Mouse (Mus musculus) neutrophil, adult 5-6 weeks (primary cell): ENCODE results near the gene Abcd1. TPM values are rescaled to one million over a fixed set of nuclear protein-coding genes. Genes with fewer than 3 reads are reported as not detected.
"Not testable (repeated sequence)": the region's sequence is repeated elsewhere in the genome, so short reads cannot be mapped to it uniquely, and the experiment has no call there.

Experiments
- ATAC-seq: fragments of 151-379, 151-347 bp; 2 replicates; pipeline ENCODE4 v1.8.0; 2017; ENCODE audit warnings: mild to moderate bottlenecking, moderate TSS enrichment; ENCODE audit not compliant: insufficient number of reproducible peaks, poor library complexity, low FRiP score, severe bottlenecking; ENCODE audit errors: extremely low read depth
- total RNA-seq: library from RNA; stranded (forward); fragments of 200-1000 nt; gene quantifications from 2 replicates; pipeline ENCODE4 v1.2.3, GENCODE M21; 2017

Abcd1 gene
- total RNA-seq, 1 experiment from 2014 or later: 29.6 TPM

DNA sequence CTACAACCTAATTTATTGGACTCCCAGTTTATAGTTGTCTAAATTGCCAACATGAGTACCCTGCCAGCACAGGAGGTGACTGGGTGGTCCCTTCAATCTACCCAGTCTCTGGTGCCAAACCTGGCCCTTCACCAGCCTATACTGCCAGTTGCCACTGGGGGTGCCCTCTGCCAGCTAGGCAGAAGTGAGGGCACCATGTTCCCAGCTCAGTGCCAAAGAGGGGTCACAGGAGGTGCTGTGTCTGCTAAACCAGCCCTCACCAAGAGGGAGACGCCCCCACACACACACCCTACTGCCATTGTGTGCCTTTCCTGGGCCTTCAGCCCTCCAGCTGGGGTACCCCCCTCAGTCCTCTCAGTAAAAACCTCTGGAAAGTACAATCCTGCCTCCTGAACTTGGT lies 21.8 kb downstream of the Abcd1 start:
- no peak for ATAC-seq

DNA sequence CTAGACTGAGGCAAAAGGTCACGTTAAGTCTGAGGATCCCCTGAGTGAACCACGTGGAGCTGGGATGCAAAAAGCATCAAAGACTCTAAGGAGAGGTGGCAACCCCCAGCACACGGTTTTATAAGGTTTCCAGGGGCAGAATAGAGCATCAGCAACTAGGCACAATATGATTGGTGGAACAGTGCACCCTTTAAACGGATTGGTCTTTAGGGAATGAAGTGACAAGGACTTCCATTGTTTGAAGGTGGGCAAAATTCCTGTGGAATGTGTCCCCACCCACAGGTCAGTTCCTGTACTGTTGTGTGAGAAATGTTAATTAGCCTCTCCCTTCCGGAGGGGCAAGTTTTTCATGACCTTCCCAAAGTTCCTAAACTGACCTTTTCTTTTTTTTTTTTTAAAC lies 22.8 kb downstream of the Abcd1 start:
- ATAC-seq: no peak

DNA sequence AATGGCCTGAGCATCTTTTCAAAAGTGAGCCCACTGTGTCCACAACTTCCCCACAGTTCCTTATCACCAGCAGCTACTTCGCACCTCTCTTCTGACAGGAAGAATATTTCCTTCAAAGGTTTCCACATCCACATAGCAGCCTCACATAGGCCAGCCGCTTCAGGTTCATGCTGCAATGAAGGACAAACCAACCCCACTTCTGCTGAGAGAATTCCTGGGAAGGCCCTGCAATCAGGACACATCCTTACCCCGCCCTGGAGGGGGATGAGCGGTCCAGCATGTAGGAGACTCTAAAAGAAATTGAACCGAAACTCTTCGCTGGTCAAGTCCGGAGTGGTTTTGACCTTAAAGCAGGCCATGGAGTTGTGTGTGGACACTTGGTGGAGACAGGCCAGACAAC lies 23.4 kb downstream of the Abcd1 start:
- ATAC-seq: not testable (repeated sequence)

DNA sequence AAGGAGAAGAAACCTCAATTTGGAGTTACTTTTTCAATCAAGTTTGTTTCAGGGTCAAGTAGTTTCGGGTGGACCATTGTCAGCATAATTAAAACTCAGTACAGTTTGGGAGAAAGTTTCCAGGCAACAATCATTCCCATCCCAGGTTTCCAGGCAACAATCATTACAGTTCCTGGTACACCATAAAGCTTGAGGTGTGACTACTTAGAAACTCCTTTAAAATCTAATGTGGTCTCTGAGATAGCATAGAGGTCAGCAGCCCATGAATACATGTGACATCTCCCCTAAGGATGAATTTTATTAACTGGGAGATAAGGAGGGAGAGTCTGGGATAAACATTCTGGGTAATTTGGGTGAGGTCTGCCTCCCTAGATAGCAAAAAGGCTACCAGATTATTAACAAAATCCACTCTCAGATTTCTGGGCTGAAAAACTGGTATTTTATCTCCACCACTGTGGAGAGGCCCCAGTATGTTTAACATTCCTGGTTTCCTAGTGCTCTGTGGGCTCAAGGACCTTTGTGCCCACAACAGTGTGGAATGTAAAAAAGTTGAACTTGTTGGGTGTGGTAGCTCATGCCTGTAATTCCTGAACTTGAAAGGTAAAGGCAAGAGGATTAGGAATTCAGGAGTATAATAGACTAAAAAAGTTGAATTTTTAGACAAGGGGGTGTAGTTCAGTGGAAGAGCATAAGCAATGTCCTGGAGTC lies 28.5 kb downstream of the Abcd1 start:
- no peak for ATAC-seq

DNA sequence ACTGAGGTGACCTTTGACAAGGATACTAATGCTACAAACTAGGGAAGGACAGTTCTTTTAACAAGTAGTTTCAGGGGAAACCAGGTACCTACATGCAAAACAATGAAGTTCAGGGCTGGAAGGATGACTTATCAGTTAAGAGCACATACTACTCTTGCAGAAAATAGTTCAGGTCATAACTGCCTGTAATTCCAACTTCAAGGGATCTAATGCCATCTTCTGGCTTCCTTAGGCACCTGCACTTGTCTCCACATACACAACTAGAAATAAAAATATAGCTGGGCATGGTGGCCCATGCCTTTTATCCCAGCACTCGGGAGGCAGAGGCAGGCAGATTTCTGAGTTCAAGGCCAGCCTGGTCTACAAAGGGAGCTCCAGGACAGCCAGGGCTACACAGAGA lies 32.6 kb downstream of the Abcd1 start:
- no peak for ATAC-seq

DNA sequence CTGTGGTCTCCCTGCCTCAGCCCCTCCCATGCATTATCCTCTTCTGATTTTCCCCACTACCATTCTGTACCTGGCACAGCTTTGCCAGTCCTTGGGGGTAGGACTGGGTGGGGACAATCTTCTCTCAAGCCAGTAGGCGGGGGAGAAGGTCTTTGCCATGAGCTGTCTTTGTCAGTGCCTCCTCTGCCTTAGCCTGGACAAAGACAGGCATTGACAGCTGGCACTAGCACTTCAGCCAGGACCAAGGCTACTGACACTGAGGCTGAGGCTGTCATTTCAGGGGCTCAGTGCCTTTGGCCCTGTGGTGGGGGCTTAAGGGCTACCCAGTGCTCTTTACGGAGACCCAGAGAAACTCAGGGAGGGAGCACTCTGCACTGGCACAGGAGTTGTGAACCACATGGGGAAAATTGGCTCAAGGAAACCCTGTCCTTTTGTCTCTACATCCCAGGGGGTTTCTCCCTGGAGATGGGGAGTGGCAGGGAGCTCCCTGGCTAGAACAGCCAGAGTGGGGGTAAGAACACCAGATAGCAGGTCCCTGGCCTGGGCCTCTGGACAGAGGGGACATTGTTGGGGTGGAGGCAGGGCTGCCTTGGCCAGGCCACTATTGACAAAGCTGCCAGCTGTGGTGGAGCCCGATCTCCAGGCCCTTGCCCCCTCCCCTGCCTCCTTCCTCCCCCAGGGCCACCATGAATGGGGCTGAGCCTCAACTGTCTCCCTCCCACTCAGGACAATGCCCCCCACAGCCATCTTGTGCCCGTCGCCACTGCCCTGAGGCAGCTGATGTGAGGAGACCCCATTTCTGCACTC lies 40.1 kb downstream of the Abcd1 start, which contains the start of gene Plxnb3:
Plxnb3 (plus strand) TSS at position 757 of the 807 bp plus-strand sequence.
- no peak for ATAC-seq

DNA sequence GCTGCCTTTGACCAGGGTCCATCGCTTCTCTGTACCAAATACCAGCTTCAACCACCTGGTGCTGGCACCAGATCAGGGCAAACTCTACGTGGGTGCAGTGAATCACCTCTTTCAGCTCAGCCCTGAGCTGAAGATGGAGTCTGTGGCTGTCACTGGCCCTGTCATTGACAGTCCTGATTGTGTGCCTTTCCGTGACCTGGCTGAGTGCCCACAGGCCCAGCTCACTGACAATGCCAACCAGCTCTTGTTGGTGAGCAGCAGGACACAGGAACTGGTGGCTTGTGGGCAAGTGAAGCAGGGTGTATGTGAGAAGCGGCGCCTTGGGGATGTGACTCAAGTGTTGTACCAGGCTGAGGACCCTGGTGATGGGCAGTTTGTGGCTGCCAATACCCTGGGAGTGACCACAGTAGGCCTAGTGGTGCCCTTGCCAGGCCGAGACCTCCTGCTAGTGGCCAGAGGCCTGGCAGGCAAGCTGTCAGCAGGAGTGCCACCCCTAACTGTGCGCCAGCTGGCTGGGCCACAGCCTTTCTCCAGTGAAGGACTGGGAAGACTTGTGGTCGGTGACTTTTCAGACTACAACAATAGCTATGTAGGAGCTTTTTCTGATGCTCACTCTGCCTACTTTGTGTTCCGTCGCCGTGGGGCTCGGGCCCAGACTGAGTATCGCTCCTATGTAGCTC lies 42.4 kb downstream of the Abcd1 start:
- ATAC-seq: no peak

DNA sequence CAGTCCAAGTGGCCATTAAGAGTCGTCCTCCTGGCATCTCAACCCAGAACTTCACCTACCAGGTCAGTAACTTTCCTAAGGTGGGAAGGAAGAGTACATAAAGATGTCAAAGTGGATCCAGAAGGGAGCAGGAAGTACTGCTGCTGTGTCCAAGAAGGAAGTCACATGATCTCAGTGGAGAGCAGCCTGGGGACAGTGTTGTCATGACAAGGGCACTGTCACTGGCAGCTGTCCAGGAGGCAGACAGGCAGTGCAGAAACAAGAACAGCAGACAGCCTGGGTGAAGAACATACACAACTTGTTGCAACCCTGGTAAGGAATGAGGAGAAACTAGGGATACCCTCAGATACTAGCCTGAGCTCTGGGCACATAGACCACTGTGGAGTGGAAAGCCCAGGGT lies 48.9 kb downstream of the Abcd1 start:
- 0 out of 2 replicates have a peak, but pooled peaks have one; percentile 24 for ATAC-seq

DNA sequence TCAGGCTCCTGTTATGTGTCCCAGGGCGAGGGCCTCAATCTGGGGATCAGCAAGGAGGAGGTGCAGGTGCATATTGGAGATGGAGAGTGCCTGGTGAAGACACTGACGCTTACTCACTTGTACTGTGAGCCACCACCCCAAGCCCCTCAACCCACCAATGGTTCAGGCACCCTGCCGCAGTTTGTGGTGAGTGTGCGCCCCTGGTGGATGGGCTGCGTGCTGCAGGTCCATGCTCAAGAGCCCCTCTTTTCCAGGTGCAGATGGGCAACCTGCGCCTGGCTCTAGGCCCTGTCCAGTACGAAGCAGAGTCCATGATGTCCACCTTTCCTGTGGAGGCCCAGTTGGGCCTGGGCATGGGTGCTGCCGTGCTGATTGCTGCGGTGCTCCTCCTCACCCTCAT lies 50.9 kb downstream of the Abcd1 start:
- no peak for ATAC-seq

DNA sequence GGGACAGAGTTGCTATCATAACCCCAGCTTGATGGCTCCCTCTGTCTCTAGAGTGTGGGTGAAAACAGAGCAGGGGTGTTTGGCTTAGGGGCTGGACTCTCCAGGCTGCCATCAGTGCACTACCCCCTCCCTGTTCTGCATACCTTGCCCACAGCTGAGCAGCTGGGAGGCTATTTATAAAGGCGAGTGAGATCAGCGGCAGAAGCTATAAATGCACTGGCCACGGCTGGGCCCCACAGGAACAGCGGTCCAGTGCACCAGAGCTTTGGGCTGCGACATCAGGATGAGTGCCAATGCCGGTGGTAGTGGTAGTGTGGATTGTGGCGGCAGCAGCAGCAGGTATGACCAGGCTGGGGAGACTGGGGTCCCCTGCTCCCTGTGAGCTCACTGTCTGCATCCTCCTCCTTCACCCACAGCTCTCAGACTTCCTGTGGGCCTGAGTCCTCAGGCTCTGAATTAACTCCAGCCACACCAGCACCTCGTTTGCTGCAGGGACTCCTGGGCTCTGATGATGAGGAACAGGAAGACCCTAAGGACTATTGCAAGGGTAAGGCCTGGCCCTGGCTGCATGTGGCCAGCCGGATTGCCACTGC lies 57.9 kb downstream of the Abcd1 start, which contains the start of gene Srpk3:
Srpk3 (plus strand) TSS at position 238 of the 593 bp plus-strand sequence.
- peak; percentile 76; the same call in 1 of the 2 replicates for ATAC-seq

DNA sequence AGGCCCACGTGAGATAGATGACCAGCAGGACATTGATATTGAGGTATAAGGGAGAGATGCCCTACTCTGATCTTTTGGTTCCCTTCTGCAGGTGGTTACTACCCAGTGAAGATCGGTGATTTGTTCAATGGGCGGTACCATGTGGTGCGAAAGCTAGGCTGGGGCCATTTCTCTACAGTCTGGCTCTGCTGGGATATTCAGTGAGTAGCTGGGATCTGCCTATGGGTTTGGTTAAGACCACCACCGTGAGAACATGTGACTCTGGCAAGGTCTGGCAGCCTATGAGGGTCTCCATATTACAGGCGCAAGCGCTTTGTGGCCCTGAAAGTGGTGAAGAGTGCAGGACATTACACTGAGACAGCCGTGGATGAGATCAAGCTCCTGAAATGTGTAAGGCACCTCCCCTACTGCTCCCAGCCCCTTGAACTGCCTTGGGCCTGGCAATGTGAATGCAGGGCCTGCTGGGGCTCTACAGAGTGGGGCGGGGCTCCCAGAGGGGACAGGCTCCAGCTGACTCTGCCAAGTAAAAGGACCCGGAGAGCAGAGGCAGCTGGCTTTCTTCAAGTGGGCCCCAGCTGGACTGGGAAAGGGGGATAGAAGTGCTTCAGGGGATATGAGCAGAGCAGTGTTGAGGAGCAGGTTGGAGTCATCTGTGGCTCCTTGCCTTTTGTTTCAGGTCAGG lies 58.5 kb downstream of the Abcd1 start:
- no peak for ATAC-seq

DNA sequence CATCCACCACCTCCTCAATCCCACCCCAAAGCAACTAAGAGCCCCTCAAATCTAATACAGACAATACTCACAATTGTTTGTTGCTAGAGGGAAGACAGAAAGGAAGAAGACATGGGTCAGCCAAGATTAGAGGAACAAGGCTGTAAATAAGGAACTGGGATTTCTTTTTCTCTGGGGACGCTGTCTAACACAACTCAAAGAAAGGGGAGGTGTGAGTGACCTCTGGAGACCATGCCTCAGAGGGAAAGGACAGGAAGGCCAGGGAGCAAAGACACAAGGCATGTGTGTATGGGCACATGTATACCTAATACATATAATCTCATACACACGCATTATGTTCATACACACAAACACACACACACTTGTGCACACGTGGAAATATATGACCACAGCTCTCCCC lies 65.8 kb downstream of the Abcd1 start:
- ATAC-seq: no peak

DNA sequence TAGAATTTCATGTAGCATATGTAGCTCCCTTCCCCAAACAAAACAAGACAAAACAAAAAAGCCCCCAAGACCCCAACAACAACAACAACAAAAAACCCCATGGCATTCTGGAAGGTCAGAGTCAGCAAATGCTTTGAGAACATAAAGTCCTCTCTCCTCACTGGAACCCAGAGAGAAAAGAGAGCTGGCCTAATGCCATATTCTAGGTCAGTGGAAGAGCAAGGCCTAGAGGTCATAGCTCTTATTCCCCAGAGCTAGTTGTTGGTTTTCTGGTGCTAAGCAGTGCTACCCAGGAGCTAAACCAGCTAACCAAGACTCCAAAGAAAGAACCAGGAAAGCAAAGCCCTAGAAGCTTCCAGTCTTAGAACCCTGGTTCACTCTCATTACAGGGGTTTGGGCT lies 69.3 kb downstream of the Abcd1 start:
- ATAC-seq: no peak

DNA sequence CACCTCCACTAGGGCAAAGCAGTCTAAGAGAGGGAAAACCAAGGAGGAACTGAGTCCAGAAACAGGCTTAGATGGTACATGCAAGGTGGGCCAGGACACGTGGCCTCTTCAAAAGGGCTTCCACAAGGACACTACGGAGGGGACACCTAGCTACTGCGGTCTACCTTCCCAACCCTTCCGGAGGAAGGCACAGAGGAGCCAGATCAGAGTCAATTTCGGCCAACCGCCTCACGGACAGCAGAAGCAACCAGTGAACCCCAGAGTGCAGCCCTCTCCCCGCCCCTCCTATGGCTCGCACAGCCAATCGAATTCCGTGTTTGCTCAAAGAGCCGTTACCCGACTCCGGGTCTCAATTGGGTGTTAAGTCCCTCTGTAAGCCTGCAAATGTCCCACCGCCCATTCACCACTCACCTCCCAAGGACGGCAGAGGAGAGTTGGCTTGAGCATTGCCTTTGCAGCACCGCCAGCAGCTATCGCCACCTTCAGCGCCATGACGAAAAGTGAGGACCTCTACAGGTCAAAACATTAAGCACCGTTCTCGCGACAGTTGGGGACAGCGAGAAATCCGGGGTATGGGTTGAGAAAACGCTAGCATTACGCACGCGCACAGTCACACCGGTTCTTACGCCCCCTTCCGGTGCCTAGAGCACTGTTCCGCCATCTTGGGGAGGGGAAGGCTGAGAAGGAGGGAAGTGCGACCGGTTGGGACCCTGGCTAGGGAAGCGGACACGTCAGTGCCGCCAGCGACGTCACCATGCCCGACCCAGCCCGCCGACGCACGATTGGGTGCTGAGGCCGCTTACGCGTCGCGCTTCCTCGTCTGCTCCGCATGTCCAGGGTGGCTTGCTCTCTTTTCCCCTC lies 70.2 kb downstream of the Abcd1 start, which contains the start of the genes Idh3g and Ssr4:
Idh3g (minus strand) TSS at position 534 of the 861 bp plus-strand sequence.
Ssr4 (plus strand) TSS at position 665 of the 861 bp plus-strand sequence.
- peak; percentile 96 for ATAC-seq

DNA sequence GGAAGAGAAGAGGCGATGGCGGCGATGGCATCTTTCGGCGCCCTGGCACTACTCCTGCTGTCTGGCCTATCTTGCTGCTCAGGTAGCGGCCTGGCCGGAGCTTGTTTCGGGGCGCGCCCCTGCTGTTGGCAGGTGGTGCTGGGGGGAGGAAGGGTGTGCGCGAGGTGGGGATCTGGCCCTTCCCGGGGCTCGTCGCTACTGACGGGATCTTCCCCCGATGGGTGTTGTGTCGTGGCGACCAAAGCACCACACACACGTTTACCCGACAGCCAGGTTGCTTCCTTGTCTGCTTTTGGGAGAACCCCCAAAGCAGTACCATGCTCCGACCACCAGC lies 70.8 kb downstream of the Abcd1 start:
- ATAC-seq: no peak
